Mouse (Mus musculus) layer of hippocampus, adult 9-10 months (tissue): ENCODE data around the gene Upp2.

Source experiments
- DNase-seq: peaks from one replicate; pipeline ENCODE4 v3.0.0; 2022; ENCODE audit warnings: low spot score

Gene Upp2

DNA sequence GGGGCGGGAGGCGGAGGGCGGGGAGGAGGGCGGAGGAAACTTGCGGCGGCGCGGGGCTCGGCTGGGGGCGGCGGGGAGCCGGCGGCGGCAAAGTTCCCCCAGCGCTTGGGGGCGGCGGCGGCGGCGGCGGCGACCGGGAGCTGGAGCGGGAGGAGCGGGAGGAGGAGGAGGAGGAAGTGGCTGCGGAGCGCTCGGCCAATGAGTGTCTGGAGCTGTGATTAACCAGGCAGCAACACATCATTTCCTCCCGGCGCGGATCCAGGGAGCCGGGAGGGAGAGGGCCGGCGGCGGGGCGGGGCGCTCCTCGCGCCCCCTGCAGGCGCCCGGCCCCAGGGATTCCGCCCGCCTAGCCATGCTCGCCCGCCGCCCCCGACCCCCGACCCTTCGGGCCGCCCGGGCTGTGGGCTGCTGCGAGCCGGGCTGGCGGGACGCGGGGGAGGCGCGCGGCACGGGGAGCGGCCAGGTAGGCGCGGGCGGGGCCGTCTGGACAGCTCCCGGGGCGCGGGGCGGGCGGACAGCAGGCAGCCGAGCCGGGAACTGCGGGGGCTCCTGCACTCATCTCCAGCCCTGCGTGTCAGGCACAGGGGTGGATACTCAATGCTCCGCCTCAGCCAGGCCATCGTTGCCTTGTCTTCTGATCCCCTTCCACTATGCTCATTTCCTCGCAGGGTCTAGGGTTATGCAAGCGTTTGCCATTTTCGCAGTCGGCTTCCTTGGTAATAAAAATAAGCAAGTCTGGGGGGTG lies at the start of gene Upp2, which contains the start of gene Acvr1:
TSS of gene Upp2 (plus strand) at position 233 of the 745 bp plus-strand sequence.
TSS of gene Acvr1 (minus strand) at position 92 of the 745 bp plus-strand sequence.
- DNase-seq: no peak

DNA sequence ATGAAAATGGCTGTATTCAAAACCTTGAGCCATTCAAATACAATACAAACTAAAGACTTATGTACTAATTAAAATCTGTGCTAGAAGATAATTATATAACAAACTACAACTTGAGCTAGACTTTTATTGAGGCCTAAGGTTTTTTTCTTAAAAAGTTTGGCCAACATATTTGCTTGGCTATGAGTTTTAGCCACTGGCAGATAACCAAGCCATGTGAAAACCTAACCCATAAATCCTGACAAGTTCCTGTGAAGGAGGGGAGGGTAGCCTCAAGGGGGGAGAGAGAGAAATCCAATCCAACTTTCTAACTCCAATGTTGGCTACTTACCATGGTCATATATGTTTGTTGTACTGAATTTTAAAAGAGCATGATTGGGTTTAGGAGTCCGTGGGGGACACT lies 48.6 kb upstream of the Upp2 start:
- no peak for DNase-seq

DNA sequence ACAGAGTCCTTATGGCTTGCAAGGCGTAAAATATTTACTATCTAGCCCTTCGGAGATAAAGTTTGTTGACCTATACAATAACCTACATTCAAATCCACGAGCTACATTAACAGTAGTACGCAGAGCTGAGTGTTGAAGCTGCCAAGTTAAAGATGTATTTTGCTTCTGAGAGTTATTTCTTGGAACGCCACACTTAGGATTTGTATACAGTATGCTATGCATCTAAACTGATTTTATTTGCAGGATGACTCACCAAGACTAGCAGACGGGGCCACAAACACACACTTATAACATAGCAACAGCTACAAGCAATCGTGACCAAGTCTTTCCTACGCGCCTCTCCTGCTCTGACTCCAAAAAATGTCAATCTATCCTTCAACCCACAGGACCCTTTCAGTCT lies 46.4 kb upstream of the Upp2 start:
- no peak for DNase-seq

DNA sequence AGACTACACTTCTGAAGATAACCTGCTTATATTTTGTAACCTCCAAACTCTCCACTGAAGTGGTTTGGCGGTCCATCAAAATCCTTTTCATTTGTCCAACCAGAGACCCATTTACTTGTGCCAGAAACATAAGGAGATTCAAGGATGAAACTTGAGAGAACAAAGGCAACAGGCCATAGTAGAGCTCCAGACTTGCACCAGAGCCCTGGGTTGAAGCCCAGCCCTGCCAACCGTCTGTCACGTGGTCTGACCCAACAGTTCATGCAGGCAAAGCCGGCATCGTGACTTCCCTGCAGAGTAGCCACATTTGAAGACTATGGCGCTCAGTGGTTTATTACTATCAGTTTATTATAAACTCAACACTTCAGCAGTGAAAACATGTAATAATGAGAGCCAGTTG lies 45.5 kb upstream of the Upp2 start:
- no peak for DNase-seq

DNA sequence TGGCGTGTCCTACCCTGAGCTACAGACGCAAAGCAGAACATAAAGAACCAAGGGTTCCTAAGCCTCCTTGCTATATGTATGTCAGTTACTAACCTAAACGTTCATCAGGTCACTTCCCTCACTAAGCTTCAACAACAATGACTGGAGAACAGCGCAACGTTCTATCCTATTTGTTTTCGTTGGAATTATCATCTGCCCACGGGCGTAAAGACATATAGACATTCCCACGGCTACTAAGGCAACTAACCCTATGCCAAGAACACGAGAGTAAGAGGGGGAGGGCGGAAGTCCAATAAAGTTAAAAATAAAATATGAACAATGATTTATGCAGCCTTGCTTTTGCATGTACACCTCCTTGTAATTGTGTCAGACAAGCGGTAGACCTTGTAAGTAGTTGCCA lies 44.0 kb upstream of the Upp2 start:
- no peak for DNase-seq

DNA sequence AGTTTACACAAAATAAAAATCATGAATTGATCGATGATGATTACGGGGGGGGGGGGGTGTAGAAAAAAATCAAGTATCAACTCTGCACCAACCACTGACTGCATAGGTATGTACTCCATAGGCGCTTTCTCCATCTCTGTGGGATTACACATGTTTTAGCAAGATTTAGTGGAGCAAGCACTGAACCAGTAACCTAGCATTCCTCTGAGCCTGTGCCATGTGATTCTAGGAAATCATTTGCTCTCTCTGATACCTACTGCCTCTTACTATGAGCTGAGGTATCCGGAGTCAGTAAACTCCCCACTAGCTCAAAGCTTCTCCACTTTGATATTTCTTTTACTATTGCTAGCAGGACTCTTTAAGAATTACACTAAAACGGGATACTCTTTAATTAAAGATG lies 43.2 kb upstream of the Upp2 start:
- no peak for DNase-seq

DNA sequence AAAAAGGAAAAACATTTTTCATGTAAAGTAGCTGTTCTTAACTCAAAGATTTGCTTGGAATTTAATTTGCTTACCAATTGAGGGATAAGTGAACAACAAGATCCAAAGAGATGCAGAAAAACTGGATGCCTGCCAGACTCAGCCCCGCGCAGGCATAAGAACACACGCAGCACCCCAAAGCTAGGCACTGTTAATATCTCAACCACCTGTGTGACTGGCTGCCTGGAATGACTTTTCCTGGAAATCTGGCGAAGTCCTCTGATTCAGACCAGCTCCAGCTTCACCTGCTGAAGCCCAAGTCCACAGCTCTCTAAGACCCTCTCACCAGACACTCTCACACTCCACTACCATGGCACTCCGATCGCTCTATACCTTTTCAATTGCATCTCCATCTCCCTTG lies 42.7 kb upstream of the Upp2 start:
- DNase-seq: no peak

DNA sequence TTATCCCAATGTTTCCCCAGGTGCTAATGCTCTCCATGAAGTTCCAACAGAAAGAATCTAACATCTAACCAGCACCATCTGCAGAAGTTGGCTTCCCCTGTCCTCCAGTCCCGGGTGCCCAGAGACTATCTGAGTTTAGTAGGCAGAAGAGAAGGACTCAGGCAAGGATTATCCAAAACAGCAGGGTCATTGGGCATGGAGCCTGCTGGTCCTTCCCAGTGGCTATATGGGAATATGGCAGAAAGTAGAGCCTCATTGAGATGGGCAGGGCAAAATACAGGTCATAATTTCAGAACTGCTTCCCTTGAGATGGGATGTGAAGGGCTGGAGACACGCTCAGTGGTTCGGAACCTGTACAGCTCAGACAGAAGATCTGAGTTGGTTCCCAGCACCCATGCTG lies 39.3 kb upstream of the Upp2 start:
- DNase-seq: no peak

DNA sequence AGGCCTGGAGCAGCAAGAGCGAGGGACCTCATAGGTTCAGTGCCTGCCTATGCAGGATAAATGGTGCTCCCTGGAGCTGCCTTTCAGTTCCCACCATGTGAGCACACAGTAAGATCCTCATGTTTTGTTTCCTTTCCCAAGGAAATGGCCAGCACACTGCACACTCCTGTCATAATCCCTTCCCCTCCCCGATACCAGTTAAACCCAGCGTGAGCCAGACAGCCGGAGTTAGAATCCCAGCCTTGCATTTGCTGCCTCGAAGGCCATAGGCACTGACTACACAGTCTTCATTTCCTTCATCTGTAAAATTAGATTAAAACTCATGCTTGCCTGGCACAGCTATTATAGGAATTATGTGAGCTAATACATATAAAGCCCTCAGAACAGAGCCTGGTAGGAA lies 37.7 kb upstream of the Upp2 start:
- no peak for DNase-seq

DNA sequence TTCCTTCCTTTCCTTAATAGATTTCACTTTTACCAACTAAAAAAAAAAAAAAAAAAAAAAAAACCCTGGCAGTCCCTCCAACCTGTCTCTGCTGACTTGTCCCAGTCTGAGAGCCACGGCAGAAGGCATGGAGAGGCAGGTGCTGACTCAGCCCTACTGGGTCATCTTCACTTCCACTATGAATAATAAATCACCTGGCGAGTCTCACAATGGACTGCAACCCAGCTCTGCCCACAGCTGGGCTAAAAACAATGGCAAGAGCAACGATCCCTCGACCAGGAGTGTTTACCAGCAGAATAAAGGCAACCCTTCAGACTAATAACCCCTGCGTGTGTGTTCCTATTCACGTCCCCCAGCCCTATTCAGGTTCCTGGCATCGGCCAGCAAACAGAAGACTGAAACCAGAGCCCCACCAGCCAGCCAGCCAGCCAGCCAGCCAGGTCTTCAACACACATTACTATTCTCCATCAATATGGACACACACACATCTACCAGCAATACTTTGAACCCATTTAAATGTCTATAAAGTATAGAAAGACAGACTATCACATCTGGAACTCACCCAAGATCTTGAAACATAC lies 37.1 kb upstream of the Upp2 start:
- no peak for DNase-seq

DNA sequence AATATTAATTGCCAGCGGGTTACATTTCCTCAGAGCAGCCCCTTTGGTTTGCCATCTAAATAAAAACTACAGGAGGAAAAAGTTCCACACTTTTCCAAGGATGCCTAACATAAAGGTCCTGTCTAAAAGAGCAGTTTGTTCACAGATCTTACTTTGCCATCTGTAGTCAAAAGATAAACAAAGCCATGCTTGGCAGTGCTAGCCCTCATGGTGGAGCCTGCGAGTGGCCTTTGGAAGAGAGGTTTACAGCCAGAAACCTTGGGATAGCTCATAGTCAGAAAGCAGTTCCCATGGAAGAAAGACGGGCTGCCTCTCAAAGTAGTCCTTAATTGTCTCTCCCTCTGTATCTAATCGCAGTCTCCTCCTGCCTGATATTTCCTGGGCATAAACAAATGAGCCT lies 36.6 kb upstream of the Upp2 start:
- DNase-seq: no peak

DNA sequence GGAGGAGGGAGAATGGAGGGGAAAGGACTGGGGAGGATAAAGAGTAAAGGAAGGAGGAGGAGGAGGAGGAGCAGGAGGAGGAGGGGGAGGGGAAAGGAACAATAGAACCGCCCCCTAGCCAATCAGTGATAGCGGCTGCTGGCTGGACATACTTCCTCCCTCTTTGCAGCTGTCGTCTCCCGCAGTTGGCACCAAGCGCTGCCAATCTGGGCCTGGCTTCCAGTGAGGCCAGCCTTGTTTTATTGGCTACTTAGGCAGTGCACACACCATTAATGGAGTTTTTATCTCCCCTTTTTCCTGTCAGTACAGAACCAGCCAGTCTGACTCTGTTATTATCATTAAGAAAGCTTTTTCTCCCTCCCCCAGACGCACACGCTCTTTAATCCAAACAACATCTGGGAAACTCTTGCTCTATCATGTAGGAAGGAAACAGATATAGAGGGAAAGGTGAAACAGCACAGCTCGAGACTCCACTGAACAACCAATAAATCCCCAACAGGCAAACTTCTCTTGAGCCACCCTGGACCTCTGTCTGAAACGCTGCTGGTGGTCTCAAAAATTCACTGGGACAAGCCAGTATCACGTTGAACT lies 34.7 kb upstream of the Upp2 start:
- DNase-seq: peak; percentile 62

DNA sequence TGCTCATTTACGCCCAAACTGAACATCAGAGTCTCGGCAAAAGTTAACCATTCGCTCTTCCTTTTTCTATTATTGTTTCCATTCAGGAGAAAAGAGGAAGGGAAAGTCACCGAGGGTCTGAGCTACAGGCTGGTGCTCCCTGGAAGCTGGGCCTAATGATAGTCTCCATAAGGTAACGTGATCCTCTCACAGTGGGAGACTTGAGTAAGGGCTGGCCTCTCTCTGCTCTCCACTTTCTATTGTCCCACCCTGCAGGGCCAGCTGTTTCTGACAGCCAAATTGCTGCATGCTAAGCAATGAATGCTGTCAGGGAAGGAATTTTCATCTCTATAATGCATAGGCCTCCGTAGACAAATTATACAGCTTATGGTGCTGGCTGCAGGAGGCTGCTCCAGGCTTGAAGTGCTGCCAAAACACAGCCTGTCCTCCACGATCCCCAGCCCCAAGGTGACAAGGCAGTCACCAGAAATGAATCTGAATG lies 33.5 kb upstream of the Upp2 start:
- no peak for DNase-seq

DNA sequence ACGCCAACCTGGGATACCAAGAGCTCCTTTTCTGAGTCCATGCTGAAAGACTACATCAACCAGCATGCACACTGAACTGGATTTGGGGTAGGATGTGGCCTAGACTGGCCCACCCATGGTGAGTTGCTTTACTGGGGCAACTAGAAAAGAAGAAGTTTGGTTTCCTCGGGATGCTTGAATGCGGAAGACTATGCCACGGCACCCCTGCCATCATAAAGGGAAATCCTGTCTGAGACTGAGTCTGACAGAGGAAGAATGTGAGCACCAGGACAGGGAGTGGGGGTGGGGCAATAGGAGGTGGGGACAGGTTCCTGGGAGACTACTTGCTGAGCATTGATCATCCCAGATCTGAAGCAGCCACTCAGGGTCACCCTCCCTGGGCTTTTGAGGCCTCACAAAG lies 32.7 kb upstream of the Upp2 start:
- no peak for DNase-seq

DNA sequence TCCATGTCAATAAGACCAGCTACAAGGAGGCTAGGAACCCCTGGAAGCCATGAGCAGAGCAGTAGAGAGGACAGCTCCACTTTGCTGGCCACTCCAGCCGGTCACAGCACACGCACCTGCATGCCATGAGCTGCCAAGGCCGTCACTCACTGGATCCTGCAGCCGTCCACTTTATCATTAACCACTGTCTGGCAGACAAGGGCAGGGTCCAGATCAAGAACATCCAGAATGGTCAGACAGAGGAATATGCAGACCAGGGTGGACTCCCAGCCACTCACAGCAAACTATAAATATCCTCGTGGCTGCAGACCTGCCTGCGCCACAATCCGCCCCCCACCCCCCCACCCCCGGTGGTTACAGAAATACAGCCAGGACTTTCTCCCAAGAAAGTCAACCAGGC lies 31.9 kb upstream of the Upp2 start:
- DNase-seq: no peak

DNA sequence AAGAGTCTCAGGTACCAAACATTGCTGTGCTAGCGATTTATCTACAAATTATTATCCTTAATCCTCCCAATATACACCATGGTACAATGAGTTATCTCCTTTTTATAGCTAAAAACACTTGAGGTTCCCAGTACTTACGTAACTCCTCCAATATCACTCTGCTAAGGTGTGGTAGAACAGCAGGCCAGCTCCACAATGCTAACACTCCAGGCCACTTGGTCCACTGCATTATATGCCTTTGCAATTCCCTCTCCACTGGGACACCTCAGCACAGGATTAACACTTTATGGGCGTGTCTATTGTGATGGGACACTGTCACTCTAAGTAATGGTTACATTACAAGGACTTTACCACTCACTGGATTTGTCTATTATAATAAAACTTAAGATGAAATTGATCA lies 30.3 kb upstream of the Upp2 start:
- no peak for DNase-seq

DNA sequence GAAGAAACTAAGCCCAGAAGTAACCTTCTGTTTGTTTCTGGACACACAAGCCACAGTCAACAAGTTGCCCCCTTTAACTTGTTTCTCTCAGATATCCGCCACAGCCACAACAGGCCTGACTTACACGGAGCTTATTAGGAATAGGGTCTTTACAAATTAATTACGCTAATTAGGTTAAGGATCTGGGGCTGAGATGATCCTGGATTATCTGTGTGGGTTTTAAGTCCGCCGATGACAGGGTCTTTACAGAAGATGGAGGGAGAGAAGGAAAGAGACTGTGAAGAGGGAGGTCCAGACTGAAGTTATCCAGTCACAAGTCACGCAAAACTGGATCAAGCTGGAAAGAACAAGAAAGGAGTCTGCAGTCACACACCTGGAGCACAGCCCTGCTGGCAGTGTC lies 28.9 kb upstream of the Upp2 start:
- no peak for DNase-seq

DNA sequence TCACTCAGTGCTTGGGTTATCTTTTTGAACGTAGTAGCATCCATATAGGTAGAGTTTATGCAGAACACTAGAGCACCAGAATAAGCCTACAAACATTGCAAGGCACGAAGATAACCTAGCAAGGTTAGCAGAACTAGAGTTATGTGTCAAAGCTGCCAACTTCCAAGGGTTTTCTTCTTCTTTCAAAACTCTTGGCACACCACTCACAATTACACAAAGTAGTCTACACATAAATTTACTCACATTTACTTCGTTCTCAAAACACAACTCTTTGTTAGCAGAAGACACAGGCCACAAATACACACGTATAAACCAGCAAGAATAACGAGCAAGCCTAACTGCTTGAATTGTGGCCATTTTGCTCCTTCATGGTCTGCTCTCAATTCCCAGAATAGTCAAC lies 23.8 kb upstream of the Upp2 start:
- no peak for DNase-seq

DNA sequence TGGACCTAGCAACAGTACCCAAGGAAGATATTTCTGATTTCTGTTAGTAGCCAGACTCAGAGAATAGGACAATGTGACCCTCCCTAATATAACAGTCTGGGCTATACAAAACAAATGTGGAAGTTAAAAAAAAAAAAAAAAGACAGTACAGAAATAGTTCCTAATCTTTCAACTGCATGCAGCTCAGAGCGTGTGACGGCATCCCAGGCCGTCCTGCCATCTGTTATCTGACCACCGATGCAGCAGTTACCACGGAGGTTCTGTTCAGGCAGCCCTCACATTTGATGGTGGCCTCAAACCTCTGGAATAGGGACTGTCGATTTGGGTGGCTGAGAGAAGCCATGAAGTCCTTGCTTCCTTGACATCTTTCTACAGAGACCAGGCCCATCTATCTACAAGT lies 22.7 kb upstream of the Upp2 start:
- no peak for DNase-seq

DNA sequence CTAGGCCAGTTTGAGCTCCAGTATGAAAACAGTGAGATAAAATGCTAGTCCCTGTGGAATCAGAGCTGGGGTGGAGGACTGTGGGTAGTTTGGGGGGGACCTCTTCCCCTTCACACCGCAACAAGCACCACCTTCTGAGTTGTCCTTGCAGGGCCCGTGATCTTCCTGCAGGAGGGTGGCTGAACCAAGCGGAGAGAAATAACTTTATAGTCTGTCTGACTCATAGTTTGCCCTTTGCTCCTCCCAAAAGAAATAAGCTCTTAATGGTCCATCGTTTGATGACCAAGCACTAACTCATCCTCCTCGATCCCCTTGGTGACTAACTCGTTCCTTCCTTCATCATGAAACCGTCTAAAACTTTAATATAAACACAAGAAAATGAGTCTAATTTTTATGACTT lies 20.8 kb upstream of the Upp2 start:
- DNase-seq: no peak

DNA sequence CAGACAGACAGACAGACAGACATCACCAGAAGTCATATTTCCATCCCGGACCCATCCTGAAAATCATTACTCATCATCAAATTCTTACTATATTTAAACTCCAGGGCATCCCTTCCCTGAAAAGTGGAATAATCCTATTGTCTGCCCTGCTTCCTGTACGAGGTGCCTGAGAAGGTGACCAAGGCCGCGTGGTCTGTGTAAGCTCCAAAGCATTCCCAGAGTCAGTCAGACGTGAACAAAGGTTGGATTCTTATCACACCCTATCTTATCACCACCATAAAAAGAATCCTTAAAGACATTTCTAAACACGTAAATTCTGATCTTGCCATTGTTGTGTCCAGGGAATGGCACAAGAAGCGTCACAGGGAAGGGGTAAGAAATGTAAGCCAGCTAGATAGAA lies 18.2 kb upstream of the Upp2 start:
- DNase-seq: no peak

DNA sequence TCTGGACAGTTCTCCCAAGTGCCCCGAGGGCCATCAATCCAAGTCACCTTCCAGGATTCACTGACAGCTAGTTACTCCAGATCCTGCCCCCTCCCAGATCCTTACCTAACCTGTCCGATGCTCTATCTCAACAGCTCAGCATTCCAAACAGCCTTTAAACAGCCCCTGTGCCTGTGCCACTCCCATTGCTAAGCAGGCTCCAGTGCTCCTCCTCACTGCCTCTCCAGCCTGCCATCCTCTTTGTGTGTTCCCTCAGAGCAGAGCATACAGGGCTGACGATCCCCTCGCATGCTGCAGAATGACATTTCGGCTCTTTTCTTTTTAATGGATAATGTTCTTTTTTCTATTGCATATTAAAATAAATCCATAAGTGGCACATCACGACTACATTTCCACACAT lies 17.1 kb upstream of the Upp2 start:
- DNase-seq: no peak

DNA sequence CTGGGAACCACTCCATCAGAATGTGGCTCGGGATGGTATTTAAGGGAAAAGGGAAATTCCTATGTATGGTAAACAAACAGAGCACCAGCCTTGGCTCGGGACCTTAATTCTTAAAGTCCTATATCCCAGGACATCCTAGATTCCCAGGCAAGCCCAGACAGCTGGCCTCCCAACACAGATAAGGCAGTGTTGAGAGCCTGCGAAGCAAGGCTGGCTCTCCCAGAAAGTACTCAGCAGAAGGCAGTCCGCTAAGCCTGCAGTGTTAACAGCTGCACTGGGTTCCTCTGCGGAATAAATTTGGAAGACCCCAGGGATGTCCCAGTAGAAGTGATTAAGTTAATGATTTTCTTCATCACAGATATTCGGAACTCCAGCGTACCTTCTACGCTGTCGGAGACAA lies 16.6 kb upstream of the Upp2 start:
- no peak for DNase-seq

DNA sequence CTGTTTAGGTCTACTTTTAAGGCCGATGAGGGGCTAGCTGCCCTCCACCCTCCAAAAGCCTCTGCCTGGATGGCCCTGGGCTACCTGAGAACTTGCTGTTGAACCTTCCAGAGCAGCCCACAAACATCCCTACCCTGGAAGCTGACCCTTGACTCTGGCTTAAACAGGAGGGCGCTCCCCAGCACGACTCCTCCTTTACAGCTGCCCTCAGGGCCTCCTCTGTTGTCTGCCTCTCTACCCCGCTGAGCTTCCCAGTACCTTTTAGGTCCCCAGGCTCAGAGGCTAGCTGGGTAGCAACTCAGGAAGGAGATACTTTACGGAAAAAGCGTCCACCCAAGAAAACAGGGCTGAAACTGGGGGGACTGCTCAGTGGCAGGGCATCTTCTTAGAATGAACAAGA lies 15.2 kb upstream of the Upp2 start:
- no peak for DNase-seq
